Mouse (Mus musculus): ENCODE results near the gene Ubn1. TPM values are rescaled to one million over a fixed set of nuclear protein-coding genes. Genes with fewer than 3 reads are reported as not detected.

The Ubn1 gene
- polyA plus RNA-seq, 1 experiment: 13.8 TPM

DNA sequence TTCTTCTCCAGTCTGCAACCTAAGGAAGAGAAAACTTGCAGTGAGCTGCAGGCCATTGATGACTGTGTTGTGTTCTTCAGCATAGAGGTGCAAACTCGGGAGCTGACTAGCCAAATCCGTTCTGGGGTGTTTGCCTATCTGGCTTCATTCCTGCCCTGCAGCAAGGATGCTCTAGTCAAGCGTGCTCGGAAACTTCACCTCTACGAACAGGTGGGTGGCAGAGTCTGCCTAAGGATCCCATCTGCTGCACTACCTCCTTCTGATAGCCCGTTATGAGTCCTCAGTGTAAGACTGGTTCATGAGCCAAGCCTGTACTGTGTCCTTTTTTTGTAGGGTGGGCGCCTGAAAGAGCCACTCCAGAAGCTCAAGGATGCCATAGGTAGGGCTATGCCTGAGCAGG lies 22.1 kb downstream of the Ubn1 start:
- Histone ChIP-seq H3K27me3 (ENCODE audit: control insufficient read depth, insufficient read depth, insufficient read length) (no peaks in the 10 kb centered on the region), H3ac (ENCODE audit: control insufficient read depth, insufficient read length, low read depth) (no peak overlapping the region), H3K36me3 (ENCODE audit: control insufficient read depth, insufficient read depth) (peaks cover 85% of the 10 kb centered on the region), H3K79me3 (ENCODE audit: low read depth) (no peaks in the 10 kb centered on the region), H3K4me3 (ENCODE audit: insufficient read depth, poor library complexity, severe bottlenecking) (no peak overlapping the region), H3K79me2 (ENCODE audit: control insufficient read depth, insufficient read depth) (no peaks in the 10 kb centered on the region)
- TF ChIP-seq MYOG (IDR thresholded peaks at IDR 0.05; ENCODE audit: control insufficient read depth, extremely low read depth, insufficient read length): no peak
- TF ChIP-seq USF1 (IDR thresholded peaks at IDR 0.05; ENCODE audit: low read depth): no peak
- no peak for TF ChIP-seq MAX (IDR thresholded peaks at IDR 0.05)

- H3K27me3 ChIP-seq (ENCODE audit: control insufficient read depth, insufficient read depth, insufficient read length): no peaks in the 10 kb centered on the region
- peaks cover 80% of the 10 kb centered on the region for H3K36me3 ChIP-seq (ENCODE audit: control insufficient read depth, insufficient read depth)
- H3K79me2 ChIP-seq (ENCODE audit: control insufficient read depth, insufficient read depth): no peaks in the 10 kb centered on the region
- no peak overlapping the region for H3K4me3 ChIP-seq (ENCODE audit: insufficient read depth, poor library complexity, severe bottlenecking)
- TF ChIP-seq CEBPB (IDR thresholded peaks at IDR 0.05; ENCODE audit: low read depth): no peak
- TF ChIP-seq CTCF (IDR thresholded peaks at IDR 0.05; ENCODE audit: control insufficient read depth, insufficient read depth, insufficient read length): no peak
- no peak for TF ChIP-seq USF1 (IDR thresholded peaks at IDR 0.05; ENCODE audit: low read depth)
- no peak overlapping the region for H3ac ChIP-seq (ENCODE audit: control insufficient read depth, insufficient read length, low read depth)
- no peaks in the 10 kb centered on the region for H3K79me3 ChIP-seq (ENCODE audit: low read depth)
Observed at GRCm38 (mm10) chr16:5074341-5074740, 24.5 kb downstream of the Ubn1 start.

DNA sequence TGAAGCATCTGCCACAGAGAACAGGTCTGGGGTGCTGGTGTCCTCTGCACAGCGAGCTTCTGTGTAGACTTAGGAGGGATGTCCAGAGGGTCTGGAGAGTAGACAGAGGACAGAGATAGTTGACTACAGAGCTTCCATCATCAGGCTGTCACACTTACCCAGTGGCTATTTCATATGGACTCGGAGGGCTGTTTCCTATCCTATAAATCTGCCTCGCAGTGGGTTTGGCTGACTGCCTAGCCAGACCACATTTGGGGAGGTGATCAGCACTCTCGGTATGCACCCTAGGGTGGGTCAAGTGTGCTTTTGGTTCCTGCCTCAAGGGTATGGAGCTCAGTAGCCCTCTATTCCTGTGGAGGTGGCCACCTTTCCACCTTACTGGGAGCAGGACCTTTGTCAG lies 35.3 kb downstream of the Ubn1 start:
- Histone ChIP-seq H3K79me3 (ENCODE audit: low read depth) (no peaks in the 10 kb centered on the region), H3K36me3 (ENCODE audit: control insufficient read depth, insufficient read depth) (peaks cover 53% of the 10 kb centered on the region), H3K27me3 (ENCODE audit: control insufficient read depth, insufficient read depth, insufficient read length) (no peaks in the 10 kb centered on the region), H3ac (ENCODE audit: control insufficient read depth, insufficient read length, low read depth) (no peak overlapping the region), H3K4me3 (ENCODE audit: insufficient read depth, poor library complexity, severe bottlenecking) (no peak overlapping the region), H3K79me2 (ENCODE audit: control insufficient read depth, insufficient read depth) (no peaks in the 10 kb centered on the region)
- TF ChIP-seq USF1 (IDR thresholded peaks at IDR 0.05; ENCODE audit: low read depth): no peak

DNA sequence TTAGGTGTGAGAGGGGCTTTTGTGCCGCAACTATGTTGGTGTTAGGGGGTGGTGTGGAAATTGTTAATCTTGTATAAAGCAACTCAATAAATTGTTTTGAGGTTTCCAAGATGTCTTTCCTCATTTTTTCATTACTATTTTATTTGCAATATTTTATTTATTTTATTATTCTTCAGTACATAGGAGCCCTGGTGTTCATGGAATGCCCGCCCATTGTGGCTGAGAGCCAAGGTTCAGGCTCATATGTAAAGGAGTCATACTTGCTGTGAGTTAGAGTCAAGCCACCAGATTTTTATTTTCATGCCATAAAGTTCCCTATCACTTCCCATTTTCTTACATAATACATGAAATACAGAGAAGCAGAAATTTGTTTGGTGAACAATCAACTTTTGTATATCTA lies 36.3 kb downstream of the Ubn1 start:
- TF ChIP-seq FOSL1 (IDR thresholded peaks at IDR 0.05; ENCODE audit: insufficient read depth, low read length, poor library complexity, severe bottlenecking): no peak
- TF ChIP-seq CTCF (IDR thresholded peaks at IDR 0.05; ENCODE audit: control insufficient read depth, insufficient read depth, insufficient read length): no peak
- no peak for TF ChIP-seq USF1 (IDR thresholded peaks at IDR 0.05; ENCODE audit: low read depth)
- TF ChIP-seq CEBPB (IDR thresholded peaks at IDR 0.05; ENCODE audit: low read depth): no peak
- TF ChIP-seq MYOG (IDR thresholded peaks at IDR 0.05; ENCODE audit: control insufficient read depth, extremely low read depth, insufficient read length): no peak
- no peak for TF ChIP-seq MAX (IDR thresholded peaks at IDR 0.05)
- TF ChIP-seq MYOD1 (IDR thresholded peaks at IDR 0.05; ENCODE audit: control insufficient read depth, insufficient read length, low read depth): no peak
- H3K79me3 ChIP-seq (ENCODE audit: low read depth): no peaks in the 10 kb centered on the region
- H3K36me3 ChIP-seq (ENCODE audit: control insufficient read depth, insufficient read depth): peaks cover 52% of the 10 kb centered on the region
- no peaks in the 10 kb centered on the region for H3K27me3 ChIP-seq (ENCODE audit: control insufficient read depth, insufficient read depth, insufficient read length)
- H3ac ChIP-seq (ENCODE audit: control insufficient read depth, insufficient read length, low read depth): no peak overlapping the region
- H3K79me2 ChIP-seq (ENCODE audit: control insufficient read depth, insufficient read depth): no peaks in the 10 kb centered on the region
- H3K4me3 ChIP-seq (ENCODE audit: insufficient read depth, poor library complexity, severe bottlenecking): no peak overlapping the region

DNA sequence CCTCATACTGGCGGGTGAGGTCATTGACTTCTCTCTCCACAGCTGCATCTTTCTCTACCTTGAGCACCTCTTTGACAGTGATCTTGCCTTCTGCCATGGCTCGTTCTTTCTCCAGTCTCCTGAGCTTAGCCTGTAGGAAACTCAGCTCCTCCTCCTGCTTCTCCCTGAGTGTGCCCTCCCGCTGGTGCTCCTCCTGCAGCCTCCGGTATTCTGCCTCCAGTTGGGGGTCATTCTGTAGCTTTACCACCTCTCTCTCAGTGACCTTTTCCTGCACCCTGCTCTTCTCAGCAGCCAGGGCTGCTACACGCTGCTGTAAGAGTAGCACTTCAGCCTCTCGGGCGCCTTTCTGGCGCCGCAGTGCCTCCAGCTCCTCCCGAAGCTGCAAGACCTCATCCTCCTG lies 39.2 kb downstream of the Ubn1 start:
- no peak for TF ChIP-seq MYOG (IDR thresholded peaks at IDR 0.05; ENCODE audit: control insufficient read depth, extremely low read depth, insufficient read length)
- TF ChIP-seq FOSL1 (IDR thresholded peaks at IDR 0.05; ENCODE audit: insufficient read depth, low read length, poor library complexity, severe bottlenecking): no peak
- TF ChIP-seq MAX (IDR thresholded peaks at IDR 0.05): no peak
- TF ChIP-seq USF1 (IDR thresholded peaks at IDR 0.05; ENCODE audit: low read depth): no peak
- no peak for TF ChIP-seq CEBPB (IDR thresholded peaks at IDR 0.05; ENCODE audit: low read depth)
- TF ChIP-seq MYOD1 (IDR thresholded peaks at IDR 0.05; ENCODE audit: control insufficient read depth, insufficient read length, low read depth): no peak
- H3K4me3 ChIP-seq (ENCODE audit: insufficient read depth, poor library complexity, severe bottlenecking): no peak overlapping the region
- no peak overlapping the region for H3ac ChIP-seq (ENCODE audit: control insufficient read depth, insufficient read length, low read depth)
- H3K27me3 ChIP-seq (ENCODE audit: control insufficient read depth, insufficient read depth, insufficient read length): no peaks in the 10 kb centered on the region
- no peaks in the 10 kb centered on the region for H3K79me2 ChIP-seq (ENCODE audit: control insufficient read depth, insufficient read depth)
- H3K79me3 ChIP-seq (ENCODE audit: low read depth): no peaks in the 10 kb centered on the region
- peaks cover 31% of the 10 kb centered on the region for H3K36me3 ChIP-seq (ENCODE audit: control insufficient read depth, insufficient read depth)

DNA sequence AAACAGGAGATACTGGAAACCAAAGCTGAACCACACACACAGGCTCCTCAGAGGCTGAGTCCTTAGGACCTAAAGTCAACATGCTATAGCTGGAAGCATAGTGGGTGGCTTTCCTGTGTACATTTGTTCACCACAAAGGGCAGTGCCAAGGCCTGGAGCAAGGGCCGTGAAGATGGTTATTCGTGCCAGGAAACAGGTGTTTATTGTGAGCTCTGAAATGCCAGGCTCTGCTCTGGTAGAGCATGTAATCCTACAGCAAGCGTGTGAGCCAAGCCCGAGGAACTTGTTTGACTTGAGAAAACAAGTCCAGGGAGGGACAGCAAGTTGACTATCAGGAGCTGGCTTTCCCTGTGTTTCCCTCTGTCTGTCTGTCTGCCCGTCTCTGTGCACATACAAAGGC lies 43.4 kb downstream of the Ubn1 start:
- Histone ChIP-seq H3K4me3 (ENCODE audit: insufficient read depth, poor library complexity, severe bottlenecking) (no peak overlapping the region), H3K27me3 (ENCODE audit: control insufficient read depth, insufficient read depth, insufficient read length) (peaks cover 7% of the 10 kb centered on the region), H3K79me2 (ENCODE audit: control insufficient read depth, insufficient read depth) (no peaks in the 10 kb centered on the region), H3ac (ENCODE audit: control insufficient read depth, insufficient read length, low read depth) (no peak overlapping the region), H3K79me3 (ENCODE audit: low read depth) (no peaks in the 10 kb centered on the region), H3K36me3 (ENCODE audit: control insufficient read depth, insufficient read depth) (peaks cover 3% of the 10 kb centered on the region)
- TF ChIP-seq FOSL1 (IDR thresholded peaks at IDR 0.05; ENCODE audit: insufficient read depth, low read length, poor library complexity, severe bottlenecking): no peak
- no peak for TF ChIP-seq MAX (IDR thresholded peaks at IDR 0.05)
- no peak for TF ChIP-seq MYOG (IDR thresholded peaks at IDR 0.05; ENCODE audit: control insufficient read depth, extremely low read depth, insufficient read length)
- TF ChIP-seq MYOD1 (IDR thresholded peaks at IDR 0.05; ENCODE audit: control insufficient read depth, insufficient read length, low read depth): no peak
- TF ChIP-seq CTCF (IDR thresholded peaks at IDR 0.05; ENCODE audit: control insufficient read depth, insufficient read depth, insufficient read length): no peak
- TF ChIP-seq CEBPB (IDR thresholded peaks at IDR 0.05; ENCODE audit: low read depth): no peak
- TF ChIP-seq USF1 (IDR thresholded peaks at IDR 0.05; ENCODE audit: low read depth): no peak
